8 mouse cellular contexts compared by ENCODE assay signal in the genomic region with DNA sequence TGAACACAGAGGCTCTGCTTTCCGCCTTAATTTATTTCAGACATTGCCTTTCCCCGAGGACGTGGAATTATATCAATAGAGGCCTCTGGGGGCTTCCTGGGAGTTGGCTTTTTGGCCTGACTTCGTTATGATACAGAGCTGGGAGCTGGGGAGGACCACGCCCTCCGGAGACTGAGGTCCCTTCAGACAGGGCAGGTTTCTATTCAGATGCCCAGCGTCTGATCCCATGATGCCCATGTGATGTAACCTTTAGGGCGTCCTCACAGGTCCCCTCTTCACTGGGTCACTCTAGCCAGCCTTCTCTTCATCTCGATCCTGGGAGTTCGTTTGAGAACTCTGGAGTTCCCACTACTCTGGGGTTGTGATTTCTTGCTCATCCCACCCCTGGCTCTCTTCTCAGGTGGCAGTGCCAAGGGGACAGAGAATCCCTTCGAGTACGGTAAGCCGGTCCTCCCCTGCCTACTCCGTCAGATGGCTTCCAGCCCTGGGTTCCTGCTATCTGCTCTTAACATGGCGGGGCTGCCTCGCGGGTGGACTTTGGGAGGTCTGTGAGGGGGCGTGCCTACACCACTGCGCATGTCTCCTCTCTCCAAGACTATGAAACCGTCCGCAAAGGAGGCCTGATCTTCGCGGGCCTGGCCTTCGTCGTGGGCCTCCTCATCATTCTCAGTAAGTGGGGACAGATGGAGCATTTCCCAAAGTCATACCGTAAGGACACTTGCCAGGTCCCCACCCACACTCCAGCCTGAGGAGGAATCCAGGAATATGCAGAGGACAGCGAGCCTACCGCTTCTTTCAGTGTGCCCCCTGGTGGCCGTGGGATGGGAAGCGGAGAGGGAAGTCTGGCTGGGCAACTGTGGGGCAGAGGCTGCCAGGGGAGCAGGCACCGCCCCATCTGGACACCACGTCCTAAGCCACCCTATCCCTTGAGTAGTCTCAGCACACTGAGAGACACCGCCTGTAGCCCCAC. TPM values are rescaled to one million over a fixed set of nuclear protein-coding genes. Genes with fewer than 3 reads are reported as not detected.
DNase-seq lines count a peak whose midpoint lies in the region; ATAC-seq and TF ChIP-seq lines count a peak whose summit lies in the region.

No protein-coding gene starts in this region.

- no peak overlapping the region for H3K27ac ChIP-seq in cerebellum, adult 2 months (ENCODE audit: insufficient read depth, low read length)
- H3K27ac ChIP-seq in lung, embryonic 16.5 days (ENCODE audit: low read length), result no peak overlapping the region

- peak; percentile 82 for TF ChIP-seq CTCF in cerebellum, adult 2 months (IDR thresholded peaks at IDR 0.05; ENCODE audit: borderline replicate concordance, insufficient read depth, low read depth, low read length)

- no peaks in the 10 kb centered on the region for H3K27me3 ChIP-seq in cerebellum, adult 2 months (ENCODE audit: control insufficient read depth, insufficient read depth, low read length)
- H3K27me3 ChIP-seq in lung, embryonic 16.5 days (ENCODE audit: control insufficient read depth, insufficient read depth, low read depth, low read length), result no peaks in the 10 kb centered on the region

- H3K36me3 ChIP-seq in lung, embryonic 16.5 days (ENCODE audit: control insufficient read depth, insufficient read depth, low read length), result no peaks in the 10 kb centered on the region

- H3K4me1 ChIP-seq in cerebellum, adult 2 months (ENCODE audit: control insufficient read depth, insufficient read depth, low read length), result no peaks in the 10 kb centered on the region; the same call in 1 of the 2 replicates
- 0 out of 2 replicates have a peak, but pooled peaks cover 4% of the 10 kb centered on the region for H3K4me1 ChIP-seq in lung, embryonic 16.5 days (replicated peaks; ENCODE audit: control insufficient read depth, insufficient read depth, low read length)

- TF ChIP-seq POLR2A in cerebellum, adult 2 months (IDR thresholded peaks at IDR 0.05; ENCODE audit: borderline replicate concordance, insufficient read depth, low read length), result no peak

- 0 out of 2 replicates have a peak overlapping the region, but pooled peaks have one; percentile 8 for H3K9ac ChIP-seq in lung, embryonic 16.5 days (ENCODE audit: low read length)

- 29% methylated on average over 33 of the region's 33 CpGs for WGBS in cerebellum, adult 2 months
- WGBS in lung, embryonic 16.5 days, result 34% methylated on average over 33 of the region's 33 CpGs

- peak overlapping the region; percentile 39 for H3K4me3 ChIP-seq in cerebellum, adult 2 months (replicated peaks; ENCODE audit: insufficient read depth, low read depth, low read length)
- H3K4me3 ChIP-seq in lung, embryonic 16.5 days (ENCODE audit: low read length), result peak overlapping the region; percentile 33

- no peaks in the 10 kb centered on the region for H3K9me3 ChIP-seq in lung, embryonic 16.5 days (ENCODE audit: control insufficient read depth, low read length)

- ATAC-seq in frontal cortex, adult (ENCODE audit: low TSS enrichment), result peak; percentile 88
- ATAC-seq in lung, embryonic 16.5 days (ENCODE audit: low read depth), result peak; percentile 76

- peak; percentile 62 for DNase-seq in ES-CJ7 (ENCODE audit: low read depth, low spot score)
- peak; percentile 80 to 86 for DNase-seq in cerebellum, adult 2 months
- peak; percentile 84 for DNase-seq in heart, postnatal 4 days
- DNase-seq in layer of hippocampus, adult 8-10 months (ENCODE audit: low spot score in 2 of 2), result peak; percentile 67 to 79
- DNase-seq in ovary, postnatal 10 days (ENCODE audit: low spot score), result peak; percentile 58
- DNase-seq in thymus, postnatal 10 days (ENCODE audit: low spot score in 2 of 2), result peak; percentile 25 to 66

- peak overlapping the region; percentile 55 for H3K4me2 ChIP-seq in lung, embryonic 16.5 days (ENCODE audit: low read depth, low read length)

RNA-seq across cellular contexts. Expression of gene Fxyd2, which starts 8.5 kb away (rescaled TPM):
- polyA plus RNA-seq in cerebellum, adult 2 months (2012; rRNA removed), result 2.1 and 3.1 TPM in 2 replicates
- total RNA-seq in heart, postnatal 4 days (2021), result under 1 TPM in 1 of 2 experiments, not detected in 1; 0.61 TPM
- 1 to 10 TPM; 4.9 to 8.5 (median 7.9) TPM for total RNA-seq in layer of hippocampus, adult 8-10 months (2022)
- 2.3 and 2.5 TPM in 2 replicates for polyA plus RNA-seq in lung, embryonic 16.5 days (2015; fragmentation: Nextera tagmentation; extraction: Ambion mirVana)

RNA-seq across cellular contexts. Expression of gene Dscaml1, which starts 18.4 kb away (rescaled TPM):
- polyA plus RNA-seq in cerebellum, adult 2 months (2012; rRNA removed), result 23.4 and 27.0 TPM in 2 replicates
- not detected for total RNA-seq in heart, postnatal 4 days (2021)
- 100 to 1,000 TPM in 1 of 4 experiments, 10 to 100 TPM in 3; 84.0 to 101 (median 88.8) TPM for total RNA-seq in layer of hippocampus, adult 8-10 months (2022)
- 0.18 and 0.24 TPM in 2 replicates for polyA plus RNA-seq in lung, embryonic 16.5 days (2015; fragmentation: Nextera tagmentation; extraction: Ambion mirVana)

RNA-seq across cellular contexts. Expression of gene Fxyd6, which starts 38.0 kb away (rescaled TPM):
- polyA plus RNA-seq in cerebellum, adult 2 months (2012; rRNA removed), result 104 and 107 TPM in 2 replicates
- total RNA-seq in heart, postnatal 4 days (2021), result 10 to 100 TPM; 28.5 to 29.6 TPM
- total RNA-seq in layer of hippocampus, adult 8-10 months (2022), result 10 to 100 TPM; 87.3 to 98.5 (median 93.0) TPM
- polyA plus RNA-seq in lung, embryonic 16.5 days (2015; fragmentation: Nextera tagmentation; extraction: Ambion mirVana), result 32.7 and 36.5 TPM in 2 replicates

Comparison
In these comparisons a context has a peak if more than half of its experiments do, and no peak if none do; other contexts are left out.
1. RNA of gene Dscaml1, which starts 18.4 kb away (total RNA-seq): 84.0 to 101 TPM in layer of hippocampus, adult 8-10 months; not detected in heart, postnatal 4 days; every median in the first group is over 10 times any median in the second.
2. Peak in every context shown above with its lines, with median percentiles within 50 percentile points of each other: DNase-seq.